Mouse (Mus musculus) heart, adult 2 months (tissue): ENCODE results near the gene Sh3tc1. TPM values are rescaled to one million over a fixed set of nuclear protein-coding genes. Genes with fewer than 3 reads are reported as not detected.
A peak's percentile ranks its signal among the peaks of the same experiment; 100 is the strongest.

ENCODE experiments used
- DNase-seq, 2 experiments: peaks; one replicate each; pipeline ENCODE4 v3.0.0; 2021
- H3K27ac ChIP-seq: fragments of 200-600 bp; 2 replicates; pipeline ENCODE4 v1.8.1; 2022
- H3K27me3 ChIP-seq: fragments of 200-500 bp; 2 replicates; pipeline ENCODE4 v1.6.1; 2012; ENCODE audit warnings: mild to moderate bottlenecking, low read length, inconsistent platforms, mixed read lengths; ENCODE audit not compliant: control insufficient read depth, insufficient read depth
- H3K36me3 ChIP-seq: fragments of 200-500 bp; 2 replicates; pipeline ENCODE4 v1.6.1; 2012; ENCODE audit warnings: low read length, inconsistent platforms; ENCODE audit not compliant: control insufficient read depth, insufficient read depth
- H3K4me1 ChIP-seq: fragments of 200-500 bp; 2 replicates; pipeline ENCODE4 v1.6.1; 2011; ENCODE audit warnings: low read length; ENCODE audit not compliant: control insufficient read depth, insufficient read depth
- H3K4me3 ChIP-seq: fragments of 200-600 bp; 2 replicates; pipeline ENCODE4 v1.8.1; 2022
- H3K79me2 ChIP-seq: fragments of 200-500 bp; replicated peaks from 2 replicates; pipeline ENCODE4 v1.6.1; 2012; ENCODE audit warnings: mild to moderate bottlenecking, inconsistent platforms, low read length, moderate library complexity, mixed read lengths; ENCODE audit not compliant: control insufficient read depth, insufficient read depth
- H3K9ac ChIP-seq: fragments of 200-500 bp; 2 replicates; pipeline ENCODE4 v1.6.1; 2012; ENCODE audit warnings: low read depth, mild to moderate bottlenecking, control low read depth, inconsistent platforms, low read length, mixed read lengths
- CTCF ChIP-seq: fragments of 200-600 bp; IDR thresholded peaks from 2 replicates; pipeline ENCODE4 v1.8.1; 2022; ENCODE audit warnings: antibody characterized with exemption, mild to moderate bottlenecking, moderate library complexity
- EP300 ChIP-seq: fragments of 200-500 bp; IDR thresholded peaks from 2 replicates; pipeline ENCODE4 v1.6.1; 2011; ENCODE audit warnings: low read depth, low read length, control low read depth; ENCODE audit not compliant: insufficient read depth
- POLR2A ChIP-seq: fragments of 200-500 bp; IDR thresholded peaks from 2 replicates; pipeline ENCODE4 v1.6.1; 2011; ENCODE audit warnings: mild to moderate bottlenecking, low read depth, low read length, control low read depth; ENCODE audit not compliant: insufficient read depth
- WGBS: fragments of 180-500 bp; shearing (Covaris S2); methylation state at CpG from one replicate; pipeline ENCODE4 v1.1.7; 2018; 5-methylcytosine and 5-hydroxymethylcytosine counted together
- intact Hi-C: fragments of 180-260 bp; cut with DNase I; formaldehyde crosslinking; loops from one replicate; pipeline ENCODE4 v1.15.1; 2025
- polyA plus RNA-seq: library from polyadenylated mRNA; depleted of rRNA; stranded (reverse); fragments of >200 nt; gene quantifications from 2 replicates; pipeline ENCODE4 v1.2.3, GENCODE M21; 2012
- total RNA-seq, 2 experiments: library from RNA; stranded (reverse); gene quantifications; 2 replicates each; pipeline ENCODE4 v1.2.3; 2021

The Sh3tc1 gene
- total and polyA plus RNA-seq, 3 experiments = 5.7 to 7.2 (median 6.3) TPM

DNA sequence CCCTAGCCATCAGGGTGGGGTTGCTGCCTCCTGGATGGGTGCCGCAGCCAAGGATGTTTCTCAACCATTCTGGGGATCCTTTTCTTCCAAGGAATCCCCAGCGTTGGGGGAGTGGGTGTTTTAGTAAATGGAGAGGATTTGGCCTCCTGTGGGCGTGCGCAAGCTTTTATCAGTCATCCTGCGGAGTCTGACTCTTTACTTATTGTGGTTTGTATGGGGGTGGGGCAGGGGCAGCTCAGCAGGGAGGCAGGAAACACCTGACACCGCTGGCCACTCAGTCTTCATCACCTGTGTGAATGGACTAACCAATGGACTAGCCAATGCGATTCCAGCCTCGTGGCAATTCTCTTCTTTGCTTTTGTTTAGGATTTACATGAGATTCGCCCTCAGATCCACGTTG, 929 bp upstream of the Sh3tc1 start:
- no peaks in the 10 kb centered on the region for H3K36me3 ChIP-seq
- no peaks in the 10 kb centered on the region for H3K27me3 ChIP-seq
- no peak for DNase-seq
- H3K4me1 ChIP-seq = peaks cover 31% of the 10 kb centered on the region
- TF ChIP-seq CTCF (no peak), POLR2A (no peak), EP300 (no peak)
- intact Hi-C loops = no loop called here
- H3K79me2 ChIP-seq = no peaks in the 10 kb centered on the region
- H3K9ac ChIP-seq = no peak overlapping the region
- WGBS = 46% methylated on average over 10 of the region's 10 CpGs
- no peak overlapping the region; the same call in 1 of the 2 replicates for H3K27ac ChIP-seq
- no peak overlapping the region for H3K4me3 ChIP-seq

DNA sequence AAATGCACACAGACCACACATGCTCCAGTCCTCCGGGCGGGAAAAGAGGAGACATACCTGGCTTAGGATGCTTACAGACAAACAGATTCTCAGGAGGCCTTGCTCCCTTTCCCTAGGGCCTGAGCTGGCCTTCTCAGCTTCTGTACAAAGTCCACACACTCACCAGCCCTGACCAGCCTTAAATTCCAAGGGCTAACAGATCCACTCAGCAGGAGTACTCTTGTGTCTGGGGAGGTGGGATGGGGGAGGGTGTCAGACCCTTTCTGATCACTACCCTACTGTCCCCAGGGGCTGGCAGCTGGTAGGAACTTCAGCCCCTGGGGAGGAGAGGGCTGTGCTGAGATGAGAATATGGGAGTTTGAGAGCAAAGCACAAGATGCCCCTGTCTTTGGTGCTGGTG, 782 bp downstream of the Sh3tc1 start:
- intact Hi-C loops = no loop called here
- Histone ChIP-seq H3K36me3 (no peaks in the 10 kb centered on the region), H3K27ac (no peak overlapping the region), H3K79me2 (no peaks in the 10 kb centered on the region), H3K4me1 (peaks cover 30% of the 10 kb centered on the region), H3K9ac (no peak overlapping the region), H3K27me3 (no peaks in the 10 kb centered on the region), H3K4me3 (no peak overlapping the region)
- no peak for DNase-seq
- no peak for TF ChIP-seq CTCF
- TF ChIP-seq POLR2A = no peak
- WGBS = 95% methylated on average over 2 of the region's 2 CpGs

DNA sequence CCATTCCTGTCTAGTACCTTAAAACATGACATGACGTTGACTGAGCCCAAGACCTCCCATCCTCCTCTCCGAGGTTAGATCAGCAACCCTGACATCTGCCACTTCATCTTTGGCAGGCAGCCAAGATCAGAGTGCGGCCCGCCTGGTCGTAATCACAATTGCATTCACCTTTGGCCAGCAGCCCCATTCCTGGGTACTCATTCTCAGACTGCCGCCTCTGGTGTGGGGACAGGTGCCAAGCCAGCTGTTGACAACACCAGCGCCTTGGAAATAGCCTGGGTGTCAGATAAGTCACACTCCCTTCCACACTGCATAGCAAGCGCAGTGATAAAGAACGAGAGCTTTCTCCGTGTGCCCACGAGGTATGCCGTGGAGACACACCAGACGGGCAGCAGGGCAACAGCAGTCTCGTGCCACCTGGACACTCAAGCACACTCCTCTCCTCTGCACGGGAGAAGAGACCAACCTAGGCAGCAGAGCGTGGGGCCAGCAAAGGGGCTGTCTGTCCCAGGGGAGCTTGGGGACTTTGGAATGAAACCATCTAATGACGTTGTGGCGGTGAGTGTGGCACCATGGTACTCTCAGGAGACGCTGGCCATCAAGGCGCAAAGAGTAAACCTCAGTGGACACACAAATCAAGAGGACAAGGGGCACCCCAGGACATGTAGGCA, 2.4 kb downstream of the Sh3tc1 start:
- Histone ChIP-seq H3K4me3 (no peak overlapping the region), H3K27me3 (no peaks in the 10 kb centered on the region), H3K27ac (no peak overlapping the region), H3K4me1 (peaks cover 19% of the 10 kb centered on the region), H3K36me3 (no peaks in the 10 kb centered on the region), H3K79me2 (no peaks in the 10 kb centered on the region), H3K9ac (no peak overlapping the region)
- 37% methylated on average over 20 of the region's 20 CpGs for WGBS
- TF ChIP-seq CTCF (peak; percentile 26; the same call in 1 of the 2 replicates), EP300 (0 out of 2 replicates have a peak, but pooled peaks have one; percentile 45), POLR2A (no peak)
- DNase-seq = peak; percentile 60 to 74
- intact Hi-C loops = no loop called here

DNA sequence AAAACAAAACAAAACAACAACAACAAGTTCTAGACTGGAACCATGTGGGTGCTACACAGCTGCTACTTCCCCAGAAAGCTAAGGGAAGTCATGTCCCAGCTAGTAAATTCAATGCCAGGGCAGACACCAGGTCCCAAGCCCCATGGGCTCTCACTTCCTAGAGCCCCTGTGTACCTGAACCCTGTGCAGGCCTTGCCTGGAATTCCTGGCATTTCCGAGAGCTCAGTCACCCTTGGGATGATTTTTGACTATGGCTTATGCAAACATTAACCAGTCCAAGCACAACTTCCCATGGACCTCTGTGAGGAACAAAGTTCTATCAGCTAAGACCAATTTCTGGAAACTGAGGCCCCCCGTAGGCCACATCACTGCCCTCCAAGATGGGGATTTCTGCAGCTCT, 6.3 kb downstream of the Sh3tc1 start:
- H3K36me3 ChIP-seq = no peaks in the 10 kb centered on the region
- H3K4me1 ChIP-seq = peaks cover 13% of the 10 kb centered on the region
- no peaks in the 10 kb centered on the region for H3K27me3 ChIP-seq
- intact Hi-C loops = no loop called here
- WGBS = 81% methylated on average over 2 of the region's 2 CpGs
- H3K79me2 ChIP-seq = no peaks in the 10 kb centered on the region
- no peak for TF ChIP-seq CTCF
- no peak overlapping the region for H3K4me3 ChIP-seq
- H3K27ac ChIP-seq = no peak overlapping the region
- H3K9ac ChIP-seq = no peak overlapping the region
- DNase-seq = no peak

DNA sequence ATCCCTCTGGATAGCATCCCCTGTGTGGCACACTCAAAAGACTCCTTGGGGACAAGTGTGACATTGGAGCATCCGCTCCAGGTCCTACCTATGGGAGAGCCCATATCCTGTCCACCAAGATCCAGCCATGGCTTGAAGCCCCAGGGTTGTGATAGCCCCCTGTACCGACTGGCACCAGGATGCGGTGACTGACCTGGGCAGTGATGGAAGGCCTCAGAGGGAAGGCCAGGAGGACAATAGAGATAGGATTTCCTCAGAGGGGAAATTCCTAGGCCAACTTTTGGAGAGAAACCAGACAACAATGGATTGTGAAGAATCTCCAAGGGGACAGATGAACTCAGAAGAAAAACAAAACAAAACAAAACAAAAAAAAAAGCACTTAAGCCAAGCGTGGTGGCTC, 8.8 kb downstream of the Sh3tc1 start:
- Histone ChIP-seq H3K36me3 (no peaks in the 10 kb centered on the region), H3K4me1 (peaks cover 11% of the 10 kb centered on the region), H3K79me2 (no peaks in the 10 kb centered on the region), H3K9ac (no peak overlapping the region), H3K27ac (peak overlapping the region; percentile 83), H3K27me3 (no peaks in the 10 kb centered on the region), H3K4me3 (no peak overlapping the region)
- TF ChIP-seq CTCF (no peak), POLR2A (no peak), EP300 (no peak)
- WGBS = 55% methylated on average over 4 of the region's 4 CpGs
- intact Hi-C loops = no loop called here
- DNase-seq = no peak

DNA sequence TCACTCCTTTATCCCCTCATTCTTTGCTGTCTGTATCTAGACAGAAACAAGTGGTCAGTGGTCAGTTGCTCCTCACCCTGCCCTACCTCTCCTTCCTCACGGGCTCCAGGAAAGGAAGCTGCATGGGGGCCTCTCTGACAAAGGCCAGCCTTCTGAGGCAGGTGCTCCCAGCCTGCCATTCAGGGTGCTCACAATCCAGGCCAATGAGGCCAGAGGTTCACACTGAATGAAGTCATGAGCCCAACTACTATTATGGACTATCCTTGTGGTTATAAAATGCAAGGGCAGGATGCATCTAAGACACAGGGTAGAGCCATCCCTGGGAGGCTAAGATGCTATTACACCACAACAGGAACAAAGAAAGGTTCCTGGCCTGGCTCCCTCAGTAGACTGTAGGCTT, 9.2 kb downstream of the Sh3tc1 start:
- TF ChIP-seq CTCF = no peak
- TF ChIP-seq EP300 = no peak
- no peak for TF ChIP-seq POLR2A
- Histone ChIP-seq H3K27me3 (no peaks in the 10 kb centered on the region), H3K36me3 (no peaks in the 10 kb centered on the region), H3K27ac (peak overlapping the region; percentile 83), H3K4me3 (no peak overlapping the region), H3K9ac (no peak overlapping the region), H3K4me1 (peaks cover 11% of the 10 kb centered on the region), H3K79me2 (no peaks in the 10 kb centered on the region)
- intact Hi-C loops = no loop called here
- WGBS = 57% methylated on average over 1 of the region's 1 CpGs
- DNase-seq = no peak
